Mouse (Mus musculus) MEL (cell line): ENCODE results near the gene Pptc7. TPM values are rescaled to one million over a fixed set of nuclear protein-coding genes. Genes with fewer than 3 reads are reported as not detected.

ENCODE experiments used
- DNase-seq: peaks from one replicate; pipeline ENCODE4 v3.0.0; 2011; ENCODE audit warnings: low read depth, low spot score
- H3K27ac ChIP-seq: 2 replicates; pipeline ENCODE4 v1.5.1; 2012; ENCODE audit warnings: low read depth, mild to moderate bottlenecking, control low read depth, low read length, moderate library complexity; ENCODE audit not compliant: control insufficient read depth
- H3K27me3 ChIP-seq, 2 experiments: fragments of 150-350 bp in 1 of 2; sonication (generic) in 1 of 2; 2 replicates each; pipeline ENCODE4 v1.6.1; 2012; ENCODE audit warnings: low read length in 2 of 2, mild to moderate bottlenecking in 2 of 2, improper control_type of control experiment in 1 of 2, moderate library complexity in 1 of 2; ENCODE audit not compliant: insufficient read depth in 2 of 2, control insufficient read depth in 1 of 2
- H3K36me3 ChIP-seq, 2 experiments: 2 replicates each; pipeline ENCODE4 v1.6.1; 2012 to 2014; ENCODE audit warnings: low read length in 2 of 2, improper control_type of control experiment in 1 of 2, inconsistent platforms in 1 of 2, mild to moderate bottlenecking in 1 of 2; ENCODE audit not compliant: insufficient read depth in 2 of 2, control insufficient read depth in 1 of 2
- H3K4me1 ChIP-seq, 2 experiments: fragments of 150-350 bp in 1 of 2; sonication (generic) in 1 of 2; 2 replicates each; pipeline ENCODE4 v1.6.1; 2012; ENCODE audit warnings: low read length in 2 of 2, improper control_type of control experiment in 1 of 2, mild to moderate bottlenecking in 1 of 2; ENCODE audit not compliant: insufficient read depth in 2 of 2, control insufficient read depth in 1 of 2
- H3K4me3 ChIP-seq, 2 experiments: fragments of 150-350 bp in 1 of 2; sonication (generic) in 1 of 2; 2 replicates each; pipeline ENCODE4 v1.5.1; 2012; ENCODE audit warnings: low read depth in 2 of 2, low read length in 2 of 2, mild to moderate bottlenecking in 2 of 2, moderate library complexity in 2 of 2, control low read depth in 1 of 2, improper control_type of control experiment in 1 of 2; ENCODE audit not compliant: control insufficient read depth in 1 of 2, insufficient read depth in 1 of 2
- H3K79me2 ChIP-seq: 2 replicates; pipeline ENCODE4 v1.6.1; 2012; ENCODE audit warnings: mild to moderate bottlenecking, low read length, moderate library complexity; ENCODE audit not compliant: control insufficient read depth, poor library complexity, insufficient read depth
- H3K9ac ChIP-seq: 2 replicates; pipeline ENCODE4 v1.6.1; 2012; ENCODE audit warnings: low read depth, mild to moderate bottlenecking, control low read depth, low read length, moderate library complexity; ENCODE audit not compliant: control insufficient read depth, poor library complexity, severe bottlenecking
- H3K9me3 ChIP-seq: fragments of 150-350 bp; sonication (generic); replicated peaks from 2 replicates; pipeline ENCODE4 v1.6.1; 2012; ENCODE audit warnings: mild to moderate bottlenecking, low read length, improper control_type of control experiment, moderate library complexity; ENCODE audit not compliant: insufficient read depth
- BHLHE40 ChIP-seq: IDR thresholded peaks from 2 replicates; pipeline ENCODE4 v1.6.1; 2012; ENCODE audit warnings: low read depth, mild to moderate bottlenecking, inconsistent platforms, low read length, improper control_type of control experiment, borderline replicate concordance
- E2F4 ChIP-seq: IDR thresholded peaks from 2 replicates; pipeline ENCODE4 v1.6.1; 2011; ENCODE audit warnings: low read depth, low read length, improper control_type of control experiment, borderline replicate concordance
- EP300 ChIP-seq, 2 experiments: IDR thresholded peaks; 2 replicates each; pipeline ENCODE4 v1.6.1; 2011; ENCODE audit warnings: improper control_type of control experiment in 2 of 2, low read length in 2 of 2, low read depth in 1 of 2, mild to moderate bottlenecking in 1 of 2
- ETS1 ChIP-seq: IDR thresholded peaks from 2 replicates; pipeline ENCODE4 v1.6.1; 2012; ENCODE audit warnings: low read depth, mild to moderate bottlenecking, inconsistent platforms, low read length, improper control_type of control experiment, moderate library complexity
- GABPA ChIP-seq: IDR thresholded peaks from 2 replicates; pipeline ENCODE4 v1.6.1; 2012; ENCODE audit warnings: low read depth, mild to moderate bottlenecking, inconsistent platforms, low read length, improper control_type of control experiment, moderate library complexity
- GATA1 ChIP-seq: IDR thresholded peaks from 2 replicates; pipeline ENCODE4 v1.6.1; 2011; ENCODE audit warnings: low read depth, low read length, improper control_type of control experiment
- KAT2A ChIP-seq: conservative IDR thresholded peaks from 2 replicates; pipeline ENCODE4 v1.6.1; 2012; ENCODE audit warnings: low read depth, low read length, improper control_type of control experiment, inconsistent platforms
- MAFK ChIP-seq: IDR thresholded peaks from 2 replicates; pipeline ENCODE4 v1.6.1; 2011; ENCODE audit warnings: low read depth, mild to moderate bottlenecking, low read length, improper control_type of control experiment, borderline replicate concordance
- MAZ ChIP-seq: IDR thresholded peaks from 2 replicates; pipeline ENCODE4 v1.6.1; 2012; ENCODE audit warnings: low read depth, mild to moderate bottlenecking, inconsistent platforms, low read length, improper control_type of control experiment
- MYB ChIP-seq: IDR thresholded peaks from 2 replicates; pipeline ENCODE4 v1.6.1; 2011; ENCODE audit warnings: mild to moderate bottlenecking, low read depth, low read length, improper control_type of control experiment
- MYC ChIP-seq: IDR thresholded peaks from 2 replicates; pipeline ENCODE4 v1.6.1; 2011; ENCODE audit warnings: low read depth, mild to moderate bottlenecking, low read length, improper control_type of control experiment, moderate library complexity
- NELFE ChIP-seq: IDR thresholded peaks from 2 replicates; pipeline ENCODE4 v1.6.1; 2011; ENCODE audit warnings: low read depth, low read length, improper control_type of control experiment
- NRF1 ChIP-seq: IDR thresholded peaks from 2 replicates; pipeline ENCODE4 v1.6.1; 2014; ENCODE audit warnings: low read depth, mild to moderate bottlenecking, inconsistent platforms, low read length, improper control_type of control experiment, moderate library complexity; ENCODE audit not compliant: poor library complexity, insufficient read depth, severe bottlenecking
- POLR2A ChIP-seq, 2 experiments: IDR thresholded peaks; 2 replicates each; pipeline ENCODE4 v1.6.1; 2011 to 2012; ENCODE audit warnings: low read length in 2 of 2, mild to moderate bottlenecking in 2 of 2, control low read depth in 1 of 2, improper control_type of control experiment in 1 of 2, low read depth in 1 of 2, moderate library complexity in 1 of 2; ENCODE audit not compliant: control insufficient read depth in 1 of 2, insufficient read depth in 1 of 2, poor library complexity in 1 of 2
- POLR2AphosphoS2 ChIP-seq: IDR thresholded peaks from 2 replicates; pipeline ENCODE4 v1.6.1; 2011; ENCODE audit warnings: low read length, improper control_type of control experiment
- POLR2AphosphoS5 ChIP-seq: IDR thresholded peaks from 2 replicates; pipeline ENCODE4 v1.6.1; 2012; ENCODE audit warnings: low read depth, borderline replicate concordance, mild to moderate bottlenecking, inconsistent platforms, low read length, moderate library complexity, mixed read lengths
- RAD21 ChIP-seq: IDR thresholded peaks from 2 replicates; pipeline ENCODE4 v1.6.1; 2011; ENCODE audit warnings: mild to moderate bottlenecking, low read depth, low read length, improper control_type of control experiment
- RCOR1 ChIP-seq: IDR thresholded peaks from 2 replicates; pipeline ENCODE4 v1.6.1; 2012; ENCODE audit warnings: low read depth, mild to moderate bottlenecking, inconsistent platforms, low read length, improper control_type of control experiment
- SIN3A ChIP-seq: IDR thresholded peaks from 2 replicates; pipeline ENCODE4 v1.6.1; 2012; ENCODE audit warnings: low read length, improper control_type of control experiment, inconsistent platforms
- TAL1 ChIP-seq: IDR thresholded peaks from 2 replicates; pipeline ENCODE4 v1.6.1; 2012; ENCODE audit warnings: mild to moderate bottlenecking, inconsistent platforms, low read length, moderate library complexity, mixed read lengths
- UBTF ChIP-seq: IDR thresholded peaks from 2 replicates; pipeline ENCODE4 v1.6.1; 2012; ENCODE audit warnings: low read depth, mild to moderate bottlenecking, inconsistent platforms, low read length, improper control_type of control experiment, moderate library complexity, borderline replicate concordance; ENCODE audit not compliant: insufficient read depth
- polyA plus RNA-seq, 2 experiments: library from polyadenylated mRNA; stranded (reverse) in 1 of 2; unstranded in 1 of 2; fragments of >175 nt in 1 of 2; fragments of >200 nt in 1 of 2; gene quantifications; 2 replicates each; pipeline versions ENCODE4 v1.2.1 to v1.2.4; 2012; ENCODE audit warnings: low replicate concordance in 2 of 2, low read depth in 1 of 2; ENCODE audit not compliant: insufficient read length in 2 of 2, insufficient read depth in 1 of 2, missing spikeins in 1 of 2
- total RNA-seq: library from RNA; depleted of rRNA; stranded (reverse); fragments of 300-350 nt; gene quantifications from 2 replicates; pipeline ENCODE4 v1.2.3, GENCODE M21; 2012

The Pptc7 gene
- total and polyA plus RNA-seq, 3 experiments = 17.3 to 22.3 TPM; not detected in 1

- DNase-seq = no peak
- Histone ChIP-seq H3K4me1 (peaks cover 0 to 7% of the 10 kb centered on the region in 2 experiments; a peak in 2 of 4 replicates), H3K27ac (no peak overlapping the region), H3K79me2 (no peaks in the 10 kb centered on the region), H3K36me3 (peaks cover 5 to 6% of the 10 kb centered on the region in 2 experiments; a peak in 3 of 4 replicates), H3K9me3 (no peaks in the 10 kb centered on the region), H3K27me3 (no peaks in the 10 kb centered on the region), H3K4me3 (no peak overlapping the region), H3K9ac (no peak overlapping the region)
- TF ChIP-seq POLR2A (IDR thresholded peaks at IDR 0.05; ENCODE audit: control insufficient read depth in 1 of 2, insufficient read depth in 1 of 2, low read depth in 1 of 2, low read length in 2 of 2, poor library complexity in 1 of 2) (no peak), SIN3A (no peak), MYC (no peak), NRF1 (no peak), RAD21 (no peak), BHLHE40 (no peak), RCOR1 (no peak), GATA1 (no peak), UBTF (no peak), GABPA (no peak)
Measured at GRCm38 (mm10) chr5:122311692-122312091, 27.5 kb downstream of the Pptc7 start.

- no peak overlapping the region for H3K4me3 ChIP-seq
- no peaks in the 10 kb centered on the region for H3K27me3 ChIP-seq
- DNase-seq = no peak
- H3K36me3 ChIP-seq = peaks cover 5 to 7% of the 10 kb centered on the region in 2 experiments; a peak in 3 of 4 replicates
- no peaks in the 10 kb centered on the region for H3K9me3 ChIP-seq
- peaks cover 0 to 7% of the 10 kb centered on the region in 2 experiments; a peak in 2 of 4 replicates for H3K4me1 ChIP-seq
- H3K79me2 ChIP-seq = no peaks in the 10 kb centered on the region
- TF ChIP-seq ETS1 = no peak
- H3K9ac ChIP-seq = no peak overlapping the region
- H3K27ac ChIP-seq = no peak overlapping the region
Measured at GRCm38 (mm10) chr5:122312346-122312745, 28.2 kb downstream of the Pptc7 start.

- DNase-seq = no peak
- H3K79me2 ChIP-seq = no peaks in the 10 kb centered on the region
- H3K36me3 ChIP-seq = peaks cover 5 to 7% of the 10 kb centered on the region in 2 experiments; a peak in 3 of 4 replicates
- H3K27me3 ChIP-seq = no peaks in the 10 kb centered on the region
- H3K4me3 ChIP-seq = no peak overlapping the region
- peaks cover 0 to 7% of the 10 kb centered on the region in 2 experiments; a peak in 2 of 4 replicates for H3K4me1 ChIP-seq
- no peaks in the 10 kb centered on the region for H3K9me3 ChIP-seq
- no peak overlapping the region for H3K27ac ChIP-seq
- no peak overlapping the region for H3K9ac ChIP-seq
- no peak for TF ChIP-seq RCOR1
- TF ChIP-seq NELFE = no peak
- TF ChIP-seq POLR2A (IDR thresholded peaks at IDR 0.05; ENCODE audit: control insufficient read depth in 1 of 2, insufficient read depth in 1 of 2, low read depth in 1 of 2, low read length in 2 of 2, poor library complexity in 1 of 2) = no peak
- TF ChIP-seq RAD21 = no peak
- TF ChIP-seq MAZ = no peak
- TF ChIP-seq EP300 (IDR thresholded peaks at IDR 0.05; ENCODE audit: low read depth in 1 of 2, low read length in 2 of 2) = no peak
- TF ChIP-seq E2F4 = no peak
- TF ChIP-seq POLR2AphosphoS2 = no peak
- TF ChIP-seq TAL1 = no peak
- TF ChIP-seq KAT2A = no peak
- no peak for TF ChIP-seq MAFK
- TF ChIP-seq MYB = no peak
- no peak for TF ChIP-seq POLR2AphosphoS5
- no peak for TF ChIP-seq UBTF
- TF ChIP-seq SIN3A = no peak
Measured at GRCm38 (mm10) chr5:122312942-122313684, 28.9 kb downstream of the Pptc7 start.
